Mouse (Mus musculus) liver, adult 2 months (tissue): ENCODE measurements around the gene Vps29.

Experiments
- CTCF ChIP-seq: fragments of 200-500 bp; IDR thresholded peaks from 2 replicates; pipeline ENCODE4 v1.5.1; 2011; ENCODE audit warnings: low read depth, low read length, control low read depth
- POLR2A ChIP-seq: fragments of 200-500 bp; IDR thresholded peaks from 2 replicates; pipeline ENCODE4 v1.6.1; 2011; ENCODE audit warnings: low read length, control low read depth; ENCODE audit not compliant: insufficient read depth; ENCODE audit errors: extremely low read depth

DNA sequence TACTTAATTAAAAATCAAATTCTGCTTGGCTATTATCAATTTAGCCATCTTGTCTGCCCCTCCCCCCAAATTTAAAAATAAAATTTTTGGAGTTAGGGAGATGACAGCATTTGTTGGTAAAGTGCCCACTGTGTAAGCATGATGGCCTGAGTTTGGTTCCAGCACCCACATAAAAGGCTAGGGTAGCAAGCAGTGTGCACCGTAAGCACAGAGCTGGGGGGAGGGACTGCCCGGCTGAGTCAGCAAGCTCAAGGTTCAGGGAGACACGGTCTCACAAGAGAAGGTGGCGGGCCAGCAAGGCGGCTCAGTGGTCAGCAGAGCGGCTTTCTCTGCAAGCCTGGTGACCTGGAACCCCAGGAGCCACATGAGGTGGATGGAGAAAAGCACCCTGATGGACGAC lies 48.7 kb upstream of the Vps29 start:
- TF ChIP-seq POLR2A (no peak), CTCF (no peak)
